Mouse (Mus musculus): ENCODE results near the gene Olfr95. TPM values are rescaled to one million over a fixed set of nuclear protein-coding genes. Genes with fewer than 3 reads are reported as not detected.
"Not testable (repeated sequence)": the region's sequence is repeated elsewhere in the genome, so short reads cannot be mapped to it uniquely, and the experiment has no call there.

The Olfr95 gene
- total RNA-seq (2014; fragmentation: Nextera tagmentation) (not detected in 2 replicates), total RNA-seq (2017) (not detected in 2 replicates)

- ATAC-seq (replicated peaks; ENCODE audit: poor library complexity, severe bottlenecking) = no peak
Observed at GRCm38 (mm10) chr17:37213018-37213417, at the start of gene Olfr95. Olfr95 (minus strand) TSS chr17:37213118.

- peak; percentile 68 for ATAC-seq (replicated peaks; ENCODE audit: poor library complexity, severe bottlenecking)
Observed at GRCm38 (mm10) chr17:37250544-37250943, 37.6 kb upstream of the Olfr95 start.

GRCm38 (mm10) chr17:37249460-37249859, 36.5 kb upstream of the Olfr95 start:
- no peak for ATAC-seq (replicated peaks; ENCODE audit: poor library complexity, severe bottlenecking)

- peak; percentile 96 for ATAC-seq (replicated peaks; ENCODE audit: poor library complexity, severe bottlenecking)
Observed at GRCm38 (mm10) chr17:37246715-37247114, 33.8 kb upstream of the Olfr95 start.

GRCm38 (mm10) chr17:37242198-37242597, 29.3 kb upstream of the Olfr95 start:
- no peak for ATAC-seq (replicated peaks; ENCODE audit: poor library complexity, severe bottlenecking)

- not testable (repeated sequence) for ATAC-seq (replicated peaks; ENCODE audit: poor library complexity, severe bottlenecking)
Observed at GRCm38 (mm10) chr17:37237230-37237629, 24.3 kb upstream of the Olfr95 start, which contains the start of gene Olfr97. Olfr97 (minus strand) TSS chr17:37237330.

GRCm38 (mm10) chr17:37221879-37222278, 9.0 kb upstream of the Olfr95 start:
- no peak for ATAC-seq (replicated peaks; ENCODE audit: poor library complexity, severe bottlenecking)

GRCm38 (mm10) chr17:37219846-37220245, 6.9 kb upstream of the Olfr95 start, which contains the start of gene Olfr96:
Olfr96 (plus strand) TSS chr17:37220146.
- ATAC-seq (replicated peaks; ENCODE audit: poor library complexity, severe bottlenecking) = no peak

GRCm38 (mm10) chr17:37218486-37218885, 5.6 kb upstream of the Olfr95 start:
- ATAC-seq (replicated peaks; ENCODE audit: poor library complexity, severe bottlenecking) = no peak

- no peak for ATAC-seq (replicated peaks; ENCODE audit: poor library complexity, severe bottlenecking)
Observed at GRCm38 (mm10) chr17:37210884-37211768, 1.8 kb downstream of the Olfr95 start.

- no peak for ATAC-seq (replicated peaks; ENCODE audit: poor library complexity, severe bottlenecking)
Observed at GRCm38 (mm10) chr17:37203917-37204236, 9.0 kb downstream of the Olfr95 start.

- peak; percentile 100 for ATAC-seq (replicated peaks; ENCODE audit: poor library complexity, severe bottlenecking)
Observed at GRCm38 (mm10) chr17:37203206-37203916, 9.6 kb downstream of the Olfr95 start.

GRCm38 (mm10) chr17:37200894-37201293, 12.0 kb downstream of the Olfr95 start, which contains the start of gene Olfr94:
Olfr94 (minus strand) TSS chr17:37200994.
- no peak for ATAC-seq (replicated peaks; ENCODE audit: poor library complexity, severe bottlenecking)

- peak; percentile 66 for ATAC-seq (replicated peaks; ENCODE audit: poor library complexity, severe bottlenecking)
Observed at GRCm38 (mm10) chr17:37196845-37197724, 15.8 kb downstream of the Olfr95 start.

GRCm38 (mm10) chr17:37194782-37195181, 18.1 kb downstream of the Olfr95 start:
- ATAC-seq (replicated peaks; ENCODE audit: poor library complexity, severe bottlenecking) = no peak

- no peak for ATAC-seq (replicated peaks; ENCODE audit: poor library complexity, severe bottlenecking)
Observed at GRCm38 (mm10) chr17:37193656-37194055, 19.3 kb downstream of the Olfr95 start, which contains the start of gene Ubd. Ubd (plus strand) TSS chr17:37193892.

GRCm38 (mm10) chr17:37193032-37193431, 19.9 kb downstream of the Olfr95 start:
- no peak for ATAC-seq (replicated peaks; ENCODE audit: poor library complexity, severe bottlenecking)

GRCm38 (mm10) chr17:37190711-37191110, 22.2 kb downstream of the Olfr95 start:
- no peak for ATAC-seq (replicated peaks; ENCODE audit: poor library complexity, severe bottlenecking)

GRCm38 (mm10) chr17:37185474-37185873, 27.4 kb downstream of the Olfr95 start:
- no peak for ATAC-seq (replicated peaks; ENCODE audit: poor library complexity, severe bottlenecking)

- no peak for ATAC-seq (replicated peaks; ENCODE audit: poor library complexity, severe bottlenecking)
Observed at GRCm38 (mm10) chr17:37161394-37161793, 51.5 kb downstream of the Olfr95 start, which contains the start of gene Olfr93. Olfr93 (minus strand) TSS chr17:37161494.
